Mouse (Mus musculus): Measurements from ENCODE around the gene Pla2g2c. TPM values are rescaled to one million over a fixed set of nuclear protein-coding genes. Genes with fewer than 3 reads are reported as not detected.
A peak's percentile ranks its signal among the peaks of the same experiment; 100 is the strongest.

Gene Pla2g2c
- total RNA-seq, 2 experiments from 2014 or later, result 0.42 to 0.73 TPM

DNA sequence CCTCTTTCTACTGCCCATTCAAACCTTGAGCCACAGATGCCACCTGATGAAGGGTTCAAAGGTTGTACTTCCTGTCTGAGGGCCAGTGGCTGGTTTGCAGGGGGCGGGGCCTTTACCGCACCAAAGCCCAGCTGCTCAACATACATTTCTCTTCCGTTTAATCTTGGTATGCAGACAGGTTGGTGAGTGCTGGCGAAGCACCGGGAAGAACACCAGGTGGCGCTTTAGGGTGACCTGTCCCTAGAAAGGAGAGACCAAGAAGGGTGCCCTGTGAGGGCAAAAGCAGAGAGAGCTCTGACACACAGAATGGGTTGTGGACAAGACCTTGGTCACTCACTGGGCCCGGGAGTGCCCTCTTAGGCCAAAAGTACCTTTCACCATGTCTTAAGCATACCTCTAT, 16.0 kb upstream of the Pla2g2c start:
- peak; percentile 15 to 38 for DNase-seq (ENCODE audit: low spot score in 2 of 2)

DNA sequence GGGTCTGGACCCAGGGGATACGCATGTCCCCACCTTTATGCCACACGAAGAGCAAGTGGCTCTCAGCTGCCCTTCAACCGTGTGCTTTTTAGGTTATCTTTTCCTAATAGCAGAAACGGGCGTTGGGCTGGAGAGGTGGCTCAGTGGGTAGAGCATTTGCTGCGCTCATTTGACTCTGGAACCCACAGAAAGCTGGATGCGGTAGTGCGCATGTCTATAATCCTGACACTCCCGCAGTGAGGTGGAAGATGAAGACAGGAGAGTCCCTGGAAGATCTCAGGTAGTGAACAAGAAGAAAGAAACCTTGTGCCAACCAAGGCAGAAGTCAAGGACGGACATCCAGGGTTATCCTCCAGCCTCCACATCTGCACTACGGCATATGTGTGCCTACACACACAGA, 15.3 kb upstream of the Pla2g2c start:
- no peak for DNase-seq (ENCODE audit: low spot score in 2 of 2)

DNA sequence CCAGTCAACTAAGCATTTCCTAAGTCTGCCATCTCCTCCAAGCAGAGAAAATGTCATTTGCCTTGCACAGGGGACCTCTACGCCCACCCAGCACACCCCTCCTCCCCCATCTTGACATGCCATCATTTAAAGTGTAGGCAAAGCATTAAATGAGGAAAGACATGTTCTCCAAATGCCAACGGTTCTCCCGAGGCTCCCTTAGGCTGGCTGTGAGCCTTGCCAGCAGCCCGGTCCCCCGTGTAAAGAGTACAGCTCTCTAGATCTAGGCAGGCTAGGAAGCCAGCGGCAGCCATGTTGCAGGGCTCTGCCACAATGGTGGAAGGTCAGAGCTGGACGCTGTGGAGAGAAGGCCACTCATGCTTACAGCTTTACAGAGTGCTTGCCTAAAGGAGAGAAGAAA, 14.6 kb upstream of the Pla2g2c start:
- DNase-seq (ENCODE audit: low spot score in 2 of 2), result no peak

DNA sequence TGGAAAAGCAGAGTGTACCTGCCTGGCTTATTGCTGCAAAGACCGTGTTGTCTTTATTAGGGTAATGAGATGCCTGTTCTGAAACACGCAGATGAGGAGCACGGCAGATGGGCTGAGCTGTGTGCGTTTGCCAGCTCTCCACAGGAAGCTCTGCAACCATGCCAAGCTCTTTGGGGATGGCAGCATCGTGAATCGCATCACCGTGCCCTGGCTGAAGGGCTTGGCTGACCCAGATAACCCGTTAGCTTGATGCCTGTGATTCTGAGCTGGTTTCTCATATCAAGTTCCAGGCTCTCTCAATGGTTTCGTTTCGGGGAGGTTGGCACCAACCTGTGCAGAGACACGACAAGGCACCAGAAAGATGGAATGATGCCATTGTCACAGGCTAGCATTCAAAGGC, 14.0 kb upstream of the Pla2g2c start:
- no peak for DNase-seq (ENCODE audit: low spot score in 2 of 2)

DNA sequence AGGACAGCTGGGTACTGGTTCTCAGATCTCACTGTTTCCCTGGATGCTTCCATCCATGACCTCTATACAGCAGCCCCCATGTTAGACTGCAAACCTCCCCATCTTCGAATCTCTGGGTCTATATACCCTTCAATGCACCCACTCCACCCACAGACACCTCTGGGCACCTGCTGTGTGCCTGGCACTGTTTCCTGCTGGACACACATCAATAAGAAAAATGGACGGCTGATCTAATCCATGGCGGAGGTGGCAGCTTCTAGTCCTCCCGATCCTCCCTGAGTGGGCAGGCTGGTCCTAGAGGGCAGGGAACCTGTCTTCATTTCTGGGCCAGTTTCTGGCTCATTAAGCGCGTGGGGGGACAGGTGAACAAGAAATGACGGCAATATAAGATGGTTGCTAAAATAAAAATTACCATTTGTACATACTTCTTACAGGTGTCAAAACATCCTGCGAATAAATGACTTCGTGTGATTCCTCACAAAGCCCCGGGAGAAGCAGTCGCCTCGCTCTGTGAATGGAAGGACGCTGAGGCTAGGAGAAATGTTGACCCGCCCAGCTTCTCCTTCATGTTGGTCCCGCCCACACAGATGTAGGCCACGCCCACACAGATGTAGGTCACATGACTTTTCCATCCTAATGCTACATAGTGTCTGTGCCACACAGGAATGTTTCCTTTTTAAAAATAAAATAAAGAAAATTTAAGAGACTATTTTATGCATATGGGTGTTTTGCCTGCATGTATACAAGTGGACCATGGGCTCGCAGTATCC, 13.4 kb upstream of the Pla2g2c start:
- DNase-seq (ENCODE audit: low spot score in 2 of 2), result no peak

DNA sequence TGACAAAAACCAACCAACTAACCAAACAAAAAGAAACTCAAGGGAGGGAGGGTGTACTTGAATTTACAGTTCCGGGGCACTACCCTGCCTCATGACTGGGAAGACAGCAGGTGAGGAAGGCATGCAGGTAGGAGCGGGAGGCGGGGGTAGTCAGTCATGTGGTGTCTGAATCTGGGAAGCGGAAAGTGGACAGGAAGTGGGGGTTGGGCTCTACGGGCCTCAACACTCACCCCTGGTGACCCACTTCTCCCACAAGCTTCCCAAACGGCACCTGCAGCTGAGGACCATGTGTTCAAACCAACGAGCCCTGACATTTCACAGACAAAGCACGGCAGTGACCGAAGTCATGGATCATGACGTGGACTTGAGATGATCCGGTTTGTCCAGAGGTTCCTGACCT, 12.5 kb upstream of the Pla2g2c start:
- no peak for DNase-seq (ENCODE audit: low spot score in 2 of 2)

DNA sequence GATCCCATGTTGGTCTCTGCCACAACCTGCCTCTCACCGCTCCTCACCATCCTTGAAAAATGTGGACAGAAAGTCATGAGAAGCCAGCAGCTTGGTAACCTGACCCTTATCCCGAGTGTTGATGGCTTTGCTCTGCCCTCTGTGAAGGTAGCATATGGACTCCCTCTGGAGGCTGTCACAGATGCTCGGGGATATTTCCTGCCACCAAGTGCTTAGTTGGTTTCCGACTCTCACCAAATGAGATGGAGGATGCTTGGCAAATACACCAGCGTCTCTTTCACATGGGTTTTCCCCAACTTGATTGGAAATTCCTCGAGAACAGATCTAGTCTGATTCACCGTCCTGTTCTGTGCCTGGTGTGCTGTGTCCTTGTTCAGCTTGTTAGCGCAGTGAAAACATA, 12.0 kb upstream of the Pla2g2c start:
- DNase-seq (ENCODE audit: low spot score in 2 of 2), result no peak

DNA sequence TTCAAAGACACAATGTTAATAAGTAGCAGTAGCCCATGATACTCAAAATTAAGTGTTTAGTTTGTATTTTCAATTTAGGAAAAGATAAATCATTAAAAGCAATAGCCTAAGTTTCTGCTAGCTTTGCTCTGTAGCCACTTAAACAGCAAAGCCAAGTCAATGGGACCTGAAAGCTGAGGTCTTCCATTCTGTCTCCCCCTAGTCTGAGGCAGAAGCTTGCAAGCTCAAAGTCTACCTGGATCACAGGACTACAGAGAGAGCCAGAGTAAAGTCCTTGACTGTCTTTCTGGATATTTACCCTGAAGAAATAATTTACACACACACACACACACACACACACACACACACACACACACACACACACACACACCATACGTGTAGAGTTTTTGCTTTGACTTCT, 10.4 kb upstream of the Pla2g2c start:
- DNase-seq (ENCODE audit: low spot score in 2 of 2), result no peak

DNA sequence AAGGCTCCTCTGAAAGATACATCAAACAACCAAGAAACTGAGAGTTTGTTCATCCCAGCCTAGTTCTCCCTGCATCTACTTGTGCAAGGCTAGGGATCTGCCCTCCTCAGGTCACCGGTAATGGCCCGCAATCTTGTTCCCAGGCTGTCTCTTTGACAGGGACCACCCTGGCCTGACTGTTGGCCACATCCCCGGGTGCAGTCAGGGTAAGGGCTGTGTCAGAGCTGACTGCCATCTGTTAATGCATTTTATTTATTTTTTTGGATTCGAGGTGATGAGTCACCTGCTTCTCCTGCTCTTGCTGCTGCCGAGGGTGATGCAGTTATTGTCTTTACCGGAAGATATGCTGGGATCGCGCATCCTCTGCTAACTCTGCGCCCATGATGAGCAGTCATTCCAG, 7.9 kb upstream of the Pla2g2c start:
- DNase-seq (ENCODE audit: low spot score in 2 of 2), result no peak

DNA sequence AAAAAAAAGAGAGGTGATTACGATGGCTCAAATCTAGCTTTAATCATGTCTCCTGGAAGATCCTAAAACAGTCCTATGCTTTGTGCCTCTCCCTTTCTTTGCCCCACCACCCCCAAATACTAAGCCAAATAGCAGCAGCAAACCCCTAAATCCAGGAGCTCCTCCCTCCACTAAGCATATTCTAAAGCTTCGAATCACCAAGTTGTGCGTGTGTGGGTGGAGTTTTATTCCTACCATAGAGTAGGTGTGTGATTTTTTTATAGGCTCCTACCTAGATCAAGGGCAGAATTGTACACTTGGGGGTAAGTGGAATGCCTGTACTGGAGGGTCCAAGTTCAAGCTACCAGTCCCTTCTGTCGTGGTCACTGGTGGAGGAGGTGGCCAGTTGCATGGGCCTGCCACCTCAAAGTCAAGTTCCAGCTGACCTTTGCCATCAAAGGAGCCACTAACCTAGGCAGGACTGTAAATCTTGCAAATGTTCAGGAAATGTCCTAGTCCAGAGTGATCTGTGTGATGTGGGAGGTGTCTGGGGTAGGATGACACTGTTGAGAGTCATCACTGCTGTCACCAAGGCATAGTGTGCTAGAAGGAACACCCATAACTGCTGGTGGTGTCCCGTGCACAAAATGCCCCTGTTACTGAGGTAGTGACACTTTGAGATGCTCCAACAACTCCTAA, 5.9 kb upstream of the Pla2g2c start:
- no peak for DNase-seq (ENCODE audit: low spot score in 2 of 2)

DNA sequence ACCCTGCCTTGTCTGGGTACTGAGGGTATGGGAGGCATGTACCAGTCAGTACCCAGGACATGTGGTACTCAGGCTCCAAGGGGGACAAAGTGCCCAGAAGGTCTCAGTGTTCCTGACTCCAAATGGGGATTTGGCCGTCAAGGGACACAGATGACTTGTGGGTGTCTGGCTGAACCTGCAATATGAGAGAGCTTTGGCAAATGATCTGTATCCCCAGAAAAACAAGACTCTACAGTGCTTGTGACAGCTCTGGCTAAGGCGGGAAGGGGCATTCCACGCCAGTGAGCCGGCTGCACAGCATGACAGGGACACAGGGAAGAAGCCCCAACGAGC, 5.4 kb upstream of the Pla2g2c start:
- DNase-seq (ENCODE audit: low spot score in 2 of 2), result no peak

DNA sequence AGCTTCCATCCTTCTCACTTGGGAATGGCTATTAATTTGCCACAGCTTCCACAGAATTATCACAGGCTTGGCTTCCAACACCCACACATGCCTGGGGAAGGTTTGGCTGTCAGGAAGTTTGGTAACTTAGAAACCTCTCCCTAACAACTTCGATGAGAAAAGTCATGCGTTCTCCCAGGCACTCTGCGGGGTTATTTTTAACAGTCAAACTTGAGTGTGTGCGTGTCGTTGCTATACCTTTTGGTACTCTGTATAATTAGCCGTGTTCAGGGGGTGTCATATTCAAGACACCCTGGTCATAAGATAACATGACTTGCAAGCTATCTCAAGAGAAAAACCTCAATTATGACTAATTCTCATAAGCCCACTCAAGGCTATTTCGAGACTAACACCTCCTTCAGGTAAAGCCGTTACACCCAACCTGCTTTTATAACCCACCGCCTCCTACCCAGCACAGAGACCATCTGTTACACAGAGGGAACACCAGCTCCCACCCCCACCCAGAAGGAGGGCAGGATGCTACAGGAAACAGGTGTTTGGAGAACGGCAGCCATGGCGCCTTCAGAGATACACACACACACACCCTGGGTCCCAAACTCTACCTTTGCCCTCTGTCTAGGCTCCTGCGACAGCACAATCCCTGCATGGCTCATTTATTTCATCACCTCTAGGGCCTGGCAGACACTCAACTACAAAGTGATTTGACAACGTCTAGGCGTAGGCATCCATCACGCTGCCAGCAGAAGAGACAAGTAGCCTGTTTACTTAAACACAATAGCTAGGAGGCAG, 905 bp upstream of the Pla2g2c start:
- DNase-seq (ENCODE audit: low spot score in 2 of 2), result no peak

DNA sequence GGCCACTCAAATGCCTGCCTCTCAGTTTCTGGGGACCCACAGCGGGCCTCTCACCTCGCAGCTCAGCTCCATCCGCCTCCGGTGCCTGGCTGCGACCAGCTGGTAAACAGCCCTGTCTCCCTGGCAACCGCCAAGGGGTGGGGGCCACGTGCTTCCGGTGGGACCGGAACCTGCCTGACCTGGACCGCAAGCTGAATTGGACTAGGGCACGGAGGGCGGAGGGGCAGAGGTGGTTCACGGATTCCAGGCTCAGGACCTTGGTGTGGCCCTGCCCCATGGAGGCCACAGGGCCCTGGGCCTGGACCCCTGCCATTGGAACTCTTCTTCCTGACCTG, 502 bp downstream of the Pla2g2c start:
- DNase-seq (ENCODE audit: low spot score in 2 of 2), result peak; percentile 35 to 48

DNA sequence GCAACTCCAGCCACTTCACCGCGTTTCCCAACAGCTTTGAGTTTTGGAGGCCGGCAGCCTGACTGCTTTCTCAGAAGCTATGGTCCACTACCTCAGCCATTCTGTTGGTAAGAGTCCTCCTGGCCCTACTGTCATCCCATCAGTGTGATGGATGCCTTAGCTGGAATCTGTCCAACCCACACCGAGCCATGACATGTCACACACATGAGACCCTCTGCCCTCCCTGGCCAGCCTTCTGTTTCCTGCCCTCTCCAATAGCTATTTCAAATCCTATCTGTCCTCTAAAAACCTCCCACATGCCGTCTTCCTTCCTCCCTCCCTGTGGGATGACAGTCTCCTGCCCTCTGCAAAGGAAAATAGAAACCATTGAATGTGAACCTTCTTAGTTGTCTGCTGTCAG, 1.2 kb downstream of the Pla2g2c start:
- DNase-seq (ENCODE audit: low spot score in 2 of 2), result no peak

DNA sequence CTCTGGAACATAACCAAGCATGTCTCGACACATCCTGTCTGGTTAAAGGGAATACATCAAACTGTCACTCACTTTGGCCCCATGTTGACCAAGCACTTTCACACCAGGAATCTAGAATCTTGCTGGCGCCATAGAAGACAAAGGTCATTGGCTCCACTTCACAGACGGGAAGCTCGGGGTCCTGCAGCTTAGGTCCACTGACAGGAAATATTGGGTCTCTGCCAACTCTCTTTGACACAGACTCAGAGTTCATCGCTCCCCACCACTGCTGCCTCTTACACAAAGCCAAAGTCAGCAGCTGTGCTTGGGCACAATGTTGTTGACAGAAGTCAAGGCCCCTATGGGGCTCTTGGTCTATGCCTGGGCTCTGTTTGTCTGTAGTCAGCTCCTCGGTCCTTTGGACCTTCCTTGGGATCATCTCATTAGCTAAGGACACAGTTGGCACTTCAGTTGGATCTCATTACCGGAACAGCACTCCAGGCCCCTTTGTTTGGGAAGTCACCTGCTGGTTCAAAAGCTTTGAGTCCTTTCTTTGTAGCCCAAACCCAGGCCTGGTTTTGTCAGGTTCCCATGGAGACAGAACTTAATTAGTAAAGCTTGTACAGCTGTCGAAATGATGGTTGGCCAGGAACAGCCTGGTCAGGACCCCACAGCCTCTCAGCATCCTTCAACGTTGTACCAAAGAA, 4.6 kb downstream of the Pla2g2c start:
- no peak for DNase-seq (ENCODE audit: low spot score in 2 of 2)

DNA sequence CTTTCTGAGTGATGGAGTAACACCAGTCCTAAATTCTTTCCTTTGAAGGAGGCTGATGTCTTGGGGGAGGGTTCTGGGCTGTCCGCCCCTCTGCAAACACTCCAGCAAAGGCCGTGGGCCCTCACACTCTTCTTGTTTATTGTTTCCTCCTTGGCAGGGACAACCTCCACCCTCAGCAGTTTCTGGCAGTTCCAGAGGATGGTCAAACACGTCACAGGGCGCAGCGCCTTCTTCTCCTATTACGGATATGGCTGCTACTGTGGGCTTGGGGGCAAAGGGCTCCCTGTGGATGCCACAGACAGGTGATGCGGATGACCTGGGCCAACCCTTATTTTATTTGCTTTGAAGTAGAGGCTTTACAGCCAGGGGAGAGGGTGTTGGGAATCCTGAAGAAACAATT, 9.5 kb downstream of the Pla2g2c start:
- DNase-seq (ENCODE audit: low spot score in 2 of 2), result no peak

DNA sequence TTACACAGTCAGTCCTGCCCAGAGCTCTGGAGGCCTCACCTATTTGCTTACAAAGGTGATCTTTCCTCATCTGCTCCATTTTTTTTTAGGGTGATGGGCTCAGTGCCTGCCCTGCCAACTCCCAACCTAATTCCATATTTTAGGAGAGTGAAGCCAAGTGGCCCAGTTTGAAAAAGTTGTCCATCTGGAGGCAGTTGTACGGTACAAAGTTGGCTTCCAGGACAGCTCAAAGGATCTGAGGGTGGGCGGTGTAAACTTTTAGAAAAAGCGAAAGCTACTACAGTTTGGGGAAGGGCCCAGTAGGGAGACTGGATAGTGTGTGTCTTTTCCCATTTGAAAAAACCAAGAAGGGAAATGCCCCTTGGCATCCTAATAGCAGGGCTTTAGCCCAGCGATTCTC, 10.3 kb downstream of the Pla2g2c start:
- DNase-seq (ENCODE audit: low spot score in 2 of 2), result no peak

DNA sequence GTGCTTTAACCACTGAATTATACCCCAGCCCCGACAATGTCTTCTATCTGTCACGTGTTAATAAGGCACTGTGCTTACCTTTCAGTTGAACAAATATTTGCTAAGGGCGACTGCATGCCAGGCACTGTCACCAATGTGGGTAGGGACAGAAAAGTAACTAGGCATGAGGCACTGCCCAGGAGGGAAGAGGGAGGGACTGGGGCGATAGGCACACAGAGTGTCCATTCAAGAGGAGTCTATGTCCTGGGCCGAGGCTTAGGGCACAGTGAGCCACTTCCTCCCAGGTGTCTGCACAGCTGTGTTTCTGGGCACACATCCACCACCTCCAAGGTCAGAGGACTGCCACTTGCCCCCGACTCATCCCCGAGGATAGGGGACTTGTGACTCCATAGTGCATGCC, 12.4 kb downstream of the Pla2g2c start, which contains the start of gene Ubxn10:
Gene Ubxn10 (minus strand): TSS at position 137 of the 400 bp plus-strand sequence.
- DNase-seq (ENCODE audit: low spot score in 2 of 2), result no peak

DNA sequence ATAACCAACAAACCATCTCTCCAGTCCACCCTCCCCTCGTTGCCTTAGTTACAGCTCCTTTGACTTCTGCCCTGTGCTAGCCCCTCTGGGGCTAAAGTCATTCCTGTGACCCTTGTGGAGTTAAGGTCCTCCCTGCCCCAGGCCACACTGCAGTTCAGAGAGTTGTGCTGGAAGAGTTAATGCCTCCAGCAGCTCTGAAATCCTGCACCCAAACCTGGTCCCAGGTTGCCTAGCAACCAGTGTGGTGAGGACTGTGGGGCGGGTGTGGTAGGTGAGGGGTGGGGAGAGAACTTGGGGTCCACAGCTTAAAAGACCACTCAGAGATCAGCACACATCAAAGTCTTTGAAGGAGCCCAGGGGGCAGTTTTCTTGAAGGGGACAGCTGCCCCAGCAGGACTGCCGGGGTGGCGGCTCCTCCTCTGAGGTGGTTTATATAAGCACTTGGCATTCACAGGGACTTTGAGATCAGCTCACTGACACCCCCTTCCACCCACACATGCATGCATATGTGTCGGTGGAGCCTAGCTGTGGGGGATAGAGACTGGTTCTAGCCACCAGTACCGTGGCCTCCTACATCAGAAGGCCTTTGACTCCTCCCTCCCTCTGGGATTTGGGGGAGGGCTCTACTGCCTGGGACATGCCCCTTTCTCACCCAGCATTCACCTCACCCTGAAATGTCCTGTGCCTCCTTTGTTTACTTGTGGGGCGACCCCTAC, 14.7 kb downstream of the Pla2g2c start:
- no peak for DNase-seq (ENCODE audit: low spot score in 2 of 2)

DNA sequence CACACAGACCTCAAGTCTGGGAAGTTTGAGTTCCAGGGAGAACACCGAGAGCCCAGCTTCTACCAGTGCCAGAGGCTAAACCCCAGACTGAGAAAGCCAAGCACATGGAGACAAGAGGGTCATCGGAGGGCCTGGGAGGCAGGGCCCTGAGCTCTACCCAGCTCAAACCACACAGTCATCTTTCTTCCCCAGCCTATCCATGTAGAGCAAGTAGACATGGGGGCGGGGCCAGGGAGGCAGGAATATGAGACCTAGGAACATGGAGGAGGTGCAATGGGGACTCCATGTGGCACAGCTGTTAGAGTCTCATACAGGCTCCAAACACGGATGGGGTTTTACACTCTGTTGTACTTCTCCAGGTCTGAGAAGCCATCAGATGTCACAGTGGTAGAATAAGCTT, 21.3 kb downstream of the Pla2g2c start:
- no peak for DNase-seq (ENCODE audit: low spot score in 2 of 2)

DNA sequence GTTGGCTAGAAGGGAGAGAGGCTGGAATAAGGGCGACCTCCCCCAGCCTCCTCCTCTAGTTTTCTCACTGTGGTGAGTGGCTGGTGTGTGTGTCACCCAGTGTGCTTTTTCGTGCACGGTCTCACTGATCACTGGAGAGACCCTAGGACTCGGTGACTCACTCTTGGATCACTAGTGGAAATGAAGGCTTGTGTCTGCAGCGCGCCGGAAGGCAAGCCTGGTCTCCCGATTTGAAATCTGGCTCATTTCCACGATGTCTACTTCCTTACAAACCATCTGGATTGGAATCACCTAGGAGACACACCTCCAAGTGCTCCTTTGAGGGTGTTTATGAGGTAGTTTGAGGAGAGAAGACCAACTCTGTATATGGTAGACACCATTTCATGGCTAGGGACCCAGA, 22.3 kb downstream of the Pla2g2c start:
- DNase-seq (ENCODE audit: low spot score in 2 of 2), result no peak

Data from adrenal gland, postnatal 4 days (tissue).